Mouse (Mus musculus) limb, embryonic 13.5 days (tissue): ENCODE data around the gene Ntn1. TPM values are rescaled to one million over a fixed set of nuclear protein-coding genes. Genes with fewer than 3 reads are reported as not detected.
A peak's percentile ranks its signal among the peaks of the same experiment; 100 is the strongest.

ENCODE experiments used
- ATAC-seq: fragments of 200-750 bp; cut with Nextera tagmentation; 2 replicates; pipeline ENCODE4 v1.8.0; 2017; ENCODE audit warnings: low read depth, moderate number of reproducible peaks, moderate TSS enrichment; ENCODE audit not compliant: low FRiP score
- H3K27ac ChIP-seq: fragments of 300-500 bp; sonication (generic); 2 replicates; pipeline ENCODE4 v1.5.1; 2015; ENCODE audit warnings: inconsistent platforms, mild to moderate bottlenecking, moderate library complexity
- H3K27me3 ChIP-seq: fragments of 300-500 bp; sonication (generic); 2 replicates; pipeline ENCODE4 v1.6.1; 2015; ENCODE audit warnings: mild to moderate bottlenecking, inconsistent platforms
- H3K36me3 ChIP-seq: fragments of 300-500 bp; sonication (generic); 2 replicates; pipeline ENCODE4 v1.6.1; 2015; ENCODE audit warnings: inconsistent platforms, mild to moderate bottlenecking, moderate library complexity
- H3K4me1 ChIP-seq: fragments of 300-500 bp; sonication (generic); 2 replicates; pipeline ENCODE4 v1.6.1; 2015; ENCODE audit warnings: inconsistent platforms
- H3K4me2 ChIP-seq: fragments of 300-500 bp; sonication (generic); replicated peaks from 2 replicates; pipeline ENCODE4 v1.6.1; 2015; ENCODE audit warnings: inconsistent platforms, mild to moderate bottlenecking, moderate library complexity
- H3K4me3 ChIP-seq: fragments of 300-500 bp; sonication (generic); 2 replicates; pipeline ENCODE4 v1.5.1; 2015; ENCODE audit warnings: moderate library complexity, mild to moderate bottlenecking, inconsistent platforms
- H3K9ac ChIP-seq: fragments of 300-500 bp; sonication (generic); 2 replicates; pipeline ENCODE4 v1.6.1; 2015; ENCODE audit warnings: mild to moderate bottlenecking, inconsistent platforms
- H3K9me3 ChIP-seq: fragments of 300-500 bp; sonication (generic); 2 replicates; pipeline ENCODE4 v1.6.1; 2016; ENCODE audit warnings: inconsistent platforms
- WGBS: fragments of 180-500 bp; shearing (Covaris S2); methylation state at CpG from one replicate; pipeline ENCODE4 v1.1.7; 2015; 5-methylcytosine and 5-hydroxymethylcytosine counted together
- polyA plus RNA-seq: library from polyadenylated mRNA; unstranded; fragments of >200 nt; fragmentation: Nextera tagmentation; extraction: Ambion mirVana; gene quantifications from 2 replicates; pipeline ENCODE4 v1.2.1, GENCODE M21; 2015

Gene Ntn1
- polyA plus RNA-seq, 1 experiment from 2014 or later = 7.0 TPM

DNA sequence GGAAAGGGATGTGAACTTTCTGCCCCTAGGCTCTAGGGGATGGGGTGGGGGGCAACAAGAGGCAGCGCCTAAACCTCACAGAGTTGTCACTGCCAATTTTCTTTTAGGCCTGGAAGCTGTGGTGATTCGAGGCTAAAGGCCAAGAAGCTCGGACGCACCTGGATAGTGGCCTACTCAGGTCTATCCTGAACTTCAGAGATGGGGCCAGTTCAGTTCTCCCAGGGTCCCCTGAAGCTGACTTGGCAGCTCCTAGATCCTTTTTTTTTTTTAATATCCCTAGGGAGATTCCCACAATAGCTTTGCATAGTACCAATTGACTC lies 13.2 kb downstream of the Ntn1 start:
- peaks cover 39% of the 10 kb centered on the region for H3K4me1 ChIP-seq
- H3K36me3 ChIP-seq = no peaks in the 10 kb centered on the region
- WGBS = 29% methylated on average over 4 of the region's 4 CpGs
- no peak overlapping the region for H3K27ac ChIP-seq
- H3K9ac ChIP-seq = peak overlapping the region; percentile 75
- peaks cover 91% of the 10 kb centered on the region for H3K27me3 ChIP-seq
- H3K9me3 ChIP-seq = peaks cover 4% of the 10 kb centered on the region; the same call in 1 of the 2 replicates
- H3K4me3 ChIP-seq = peak overlapping the region; percentile 64
- no peak for ATAC-seq
- peak overlapping the region; percentile 96 for H3K4me2 ChIP-seq

DNA sequence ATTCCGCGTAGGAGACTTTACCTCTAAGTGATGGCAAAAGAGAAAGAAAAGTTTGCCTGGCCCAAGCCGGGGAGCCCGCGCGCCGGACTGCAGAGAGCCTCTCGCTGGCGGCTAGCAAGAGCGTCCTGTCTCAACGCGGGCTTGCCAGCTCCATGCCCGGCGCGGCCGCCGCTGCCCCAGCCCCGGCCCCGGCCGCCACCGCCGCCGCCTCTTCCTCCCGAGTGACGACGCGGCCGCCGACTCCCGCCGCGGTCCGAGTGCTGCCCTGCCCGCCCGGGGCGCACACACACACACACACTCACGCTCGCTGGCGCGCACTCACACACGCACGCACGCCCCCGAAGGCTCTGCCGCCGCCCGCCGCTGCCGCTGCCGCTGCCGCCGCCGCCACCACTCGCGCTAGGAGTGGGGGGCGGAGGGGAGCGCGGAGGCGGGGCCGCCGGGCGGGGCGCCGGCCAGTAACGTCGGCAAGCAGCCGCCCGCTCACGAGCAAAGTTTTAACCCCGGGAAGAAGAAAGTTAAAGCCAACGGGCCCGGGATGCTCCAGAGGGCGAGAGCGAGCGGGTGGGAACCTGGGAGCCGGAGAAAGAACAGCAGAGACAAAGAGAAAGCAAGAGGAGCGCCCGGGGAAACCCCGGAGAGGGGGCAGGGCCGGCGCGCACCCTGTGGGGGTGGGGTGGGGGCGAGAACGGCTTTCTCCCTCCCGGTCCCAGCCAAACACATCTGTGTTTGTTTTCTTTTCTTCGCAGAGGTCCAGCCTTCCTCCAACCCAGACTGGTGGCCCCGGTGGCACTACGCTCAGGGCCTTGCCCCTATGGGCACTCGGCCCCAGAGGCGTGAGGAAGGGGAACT lies 13.8 kb downstream of the Ntn1 start:
- H3K4me1 ChIP-seq = peaks cover 39% of the 10 kb centered on the region
- ATAC-seq = peak; percentile 35; the same call in 1 of the 2 replicates
- H3K36me3 ChIP-seq = no peaks in the 10 kb centered on the region
- peak overlapping the region; percentile 75 for H3K9ac ChIP-seq
- H3K27me3 ChIP-seq = peaks cover 91% of the 10 kb centered on the region
- peak overlapping the region; percentile 64 for H3K4me3 ChIP-seq
- H3K27ac ChIP-seq = peak overlapping the region; percentile 28; the same call in 1 of the 2 replicates
- peak overlapping the region; percentile 96 for H3K4me2 ChIP-seq
- WGBS = 1% methylated on average over 74 of the region's 90 CpGs
- no peaks in the 10 kb centered on the region for H3K9me3 ChIP-seq

DNA sequence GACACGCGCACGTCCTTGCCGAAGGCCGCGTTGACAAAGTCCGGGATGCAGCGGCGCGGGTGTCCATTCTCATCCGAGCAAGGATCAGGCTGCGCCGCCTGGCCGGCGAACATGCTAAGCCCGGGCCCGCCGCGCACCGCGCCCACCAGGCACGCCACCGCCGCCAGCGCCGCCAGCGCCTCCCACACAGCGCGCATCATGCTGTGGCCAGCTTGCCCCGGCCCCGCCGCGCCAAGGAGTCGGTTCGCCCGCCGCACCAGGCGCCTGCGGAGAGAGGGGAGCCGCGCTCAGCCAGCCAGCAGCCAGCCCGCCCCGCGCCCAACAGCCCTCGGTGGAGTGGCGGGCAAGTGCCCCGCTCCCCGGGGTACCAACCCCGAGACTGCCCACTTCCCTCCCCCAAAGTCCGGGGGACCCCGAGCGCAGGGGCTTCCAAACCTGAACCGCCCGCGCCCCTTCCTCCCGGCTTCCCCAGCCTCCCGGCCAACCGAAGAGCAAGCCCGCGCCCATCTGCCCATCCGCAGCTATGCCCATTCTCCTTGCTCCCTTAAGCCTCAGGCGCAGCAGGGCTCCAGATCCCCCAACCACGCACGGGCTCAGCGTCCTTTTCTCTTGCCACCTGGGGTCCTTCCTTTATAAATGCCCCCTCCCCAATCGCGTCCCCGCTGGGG lies 14.6 kb downstream of the Ntn1 start:
- Histone ChIP-seq H3K9ac (peak overlapping the region; percentile 75), H3K4me2 (peak overlapping the region; percentile 96), H3K4me1 (peaks cover 38% of the 10 kb centered on the region), H3K27ac (peak overlapping the region; percentile 28; the same call in 1 of the 2 replicates), H3K36me3 (no peaks in the 10 kb centered on the region), H3K4me3 (peak overlapping the region; percentile 64), H3K27me3 (peaks cover 91% of the 10 kb centered on the region), H3K9me3 (no peaks in the 10 kb centered on the region)
- peak; percentile 13; the same call in 1 of the 2 replicates for ATAC-seq
- WGBS = under 1% methylated on average over 63 of the region's 68 CpGs

DNA sequence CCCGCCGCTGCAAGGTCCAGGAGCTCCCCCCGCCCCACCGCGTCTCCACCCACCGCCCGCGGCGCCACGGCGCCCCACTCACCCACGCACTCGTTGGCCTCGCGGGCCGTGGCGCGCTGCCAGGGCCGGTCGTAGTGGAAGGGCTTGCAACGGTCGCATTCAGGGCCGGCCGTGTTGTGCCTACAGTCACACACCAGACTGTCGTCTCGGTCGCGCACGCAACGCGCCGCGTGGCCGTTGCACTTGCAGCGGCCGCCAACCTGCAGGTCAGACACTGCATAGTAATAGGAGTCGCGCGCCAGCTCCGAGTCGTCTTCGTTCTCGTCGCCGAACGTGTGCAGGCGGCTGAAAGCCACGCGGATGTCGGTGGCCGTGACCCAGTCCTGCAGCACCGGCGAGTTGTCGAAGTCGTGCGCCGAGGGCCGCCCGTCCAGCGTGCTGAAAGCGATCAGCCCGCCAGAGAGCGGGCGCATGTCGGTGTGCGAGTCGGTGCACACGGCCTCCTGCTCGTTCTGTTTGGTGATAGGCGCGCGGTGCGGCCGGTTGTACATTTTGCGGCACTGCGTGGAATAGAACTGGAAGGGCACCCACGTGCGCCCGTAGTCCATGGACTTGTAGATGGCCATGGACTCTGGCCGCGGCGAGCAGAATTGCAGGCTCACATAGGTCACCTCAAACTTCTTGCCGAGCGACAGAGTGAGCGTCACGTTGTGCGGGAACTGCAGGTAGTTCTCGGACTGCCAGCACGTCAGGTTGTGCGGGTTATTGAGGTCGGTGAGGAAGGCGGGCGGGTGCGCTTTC lies 15.4 kb downstream of the Ntn1 start:
- ATAC-seq = no peak; the same call in 1 of the 2 replicates
- Histone ChIP-seq H3K4me3 (peak overlapping the region; percentile 64), H3K4me2 (peak overlapping the region; percentile 96), H3K27ac (no peak overlapping the region), H3K27me3 (peaks cover 87% of the 10 kb centered on the region), H3K36me3 (no peaks in the 10 kb centered on the region), H3K9ac (peak overlapping the region; percentile 75), H3K4me1 (peaks cover 31% of the 10 kb centered on the region), H3K9me3 (no peaks in the 10 kb centered on the region)
- WGBS = under 1% methylated on average over 94 of the region's 94 CpGs

DNA sequence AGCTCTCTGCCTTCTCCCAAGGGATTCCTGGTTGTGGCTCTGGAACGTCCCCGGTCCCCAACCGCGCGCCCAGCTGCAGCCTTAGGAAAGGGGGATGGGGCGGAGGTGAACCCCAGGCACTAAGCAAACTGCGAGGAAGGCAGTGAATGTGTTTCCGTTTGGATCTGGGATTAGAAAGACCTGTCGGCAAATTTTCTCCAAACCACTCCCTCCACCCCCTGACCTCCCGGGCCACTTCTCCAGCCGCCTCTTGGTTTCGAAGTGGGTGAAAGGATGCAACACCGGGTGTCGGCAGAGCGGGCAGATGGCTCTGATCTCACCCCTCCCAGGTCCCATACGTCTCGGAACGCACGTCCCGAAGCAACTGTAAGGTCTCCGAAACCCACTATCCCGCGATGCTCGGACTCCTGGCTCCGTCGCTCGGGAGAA lies 16.0 kb downstream of the Ntn1 start:
- no peak for ATAC-seq
- peak overlapping the region; percentile 64 for H3K4me3 ChIP-seq
- H3K9me3 ChIP-seq = no peaks in the 10 kb centered on the region
- peaks cover 30% of the 10 kb centered on the region for H3K4me1 ChIP-seq
- peaks cover 82% of the 10 kb centered on the region for H3K27me3 ChIP-seq
- peak overlapping the region; percentile 96 for H3K4me2 ChIP-seq
- peak overlapping the region; percentile 75 for H3K9ac ChIP-seq
- no peak overlapping the region for H3K27ac ChIP-seq
- 0% methylated on average over 27 of the region's 27 CpGs for WGBS
- no peaks in the 10 kb centered on the region for H3K36me3 ChIP-seq

DNA sequence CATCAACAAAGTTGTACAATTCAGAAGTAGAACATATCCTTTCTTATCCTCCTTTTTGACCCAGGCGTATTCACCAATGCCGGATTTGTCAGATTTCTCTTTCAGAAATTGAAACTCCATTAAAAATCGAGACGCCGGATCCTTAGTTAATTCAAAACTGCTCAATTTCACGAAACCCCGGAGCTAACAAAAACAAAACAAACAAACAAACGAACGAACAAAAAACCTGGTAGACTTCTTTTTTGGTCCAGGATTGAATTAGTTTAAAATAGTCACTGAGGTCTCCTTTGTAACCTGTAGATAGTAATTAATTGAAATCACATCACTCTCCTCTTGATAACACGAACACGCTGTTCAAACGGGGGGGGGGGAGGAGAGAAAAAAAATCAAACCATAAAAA lies 16.5 kb downstream of the Ntn1 start:
- Histone ChIP-seq H3K4me3 (peak overlapping the region; percentile 64), H3K4me1 (peaks cover 33% of the 10 kb centered on the region), H3K27me3 (peaks cover 81% of the 10 kb centered on the region), H3K36me3 (no peaks in the 10 kb centered on the region), H3K9me3 (no peaks in the 10 kb centered on the region), H3K27ac (no peak overlapping the region), H3K4me2 (peak overlapping the region; percentile 96), H3K9ac (no peak overlapping the region)
- WGBS = 6% methylated on average over 12 of the region's 12 CpGs
- no peak for ATAC-seq

DNA sequence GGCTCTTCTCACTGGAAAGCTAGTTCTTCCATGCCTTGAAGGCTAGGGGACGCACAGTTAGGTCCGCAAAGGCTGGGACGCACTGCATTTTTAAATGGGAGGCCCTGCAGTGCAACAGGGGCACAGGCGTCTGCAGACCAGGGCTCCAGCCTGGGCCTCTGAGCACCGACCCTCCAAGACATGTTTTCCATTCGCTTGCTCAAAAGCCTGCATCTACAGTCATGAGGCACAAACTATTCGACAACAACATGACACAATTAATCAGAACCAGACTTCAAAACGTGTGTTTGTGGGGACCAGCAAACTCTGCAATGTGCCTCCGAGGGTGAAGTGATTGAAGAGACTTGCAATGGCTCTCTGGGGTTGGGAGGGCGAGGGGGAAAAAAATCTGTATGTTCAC lies 17.1 kb downstream of the Ntn1 start:
- Histone ChIP-seq H3K4me1 (peaks cover 39% of the 10 kb centered on the region), H3K27me3 (peaks cover 76% of the 10 kb centered on the region), H3K27ac (no peak overlapping the region), H3K9me3 (no peaks in the 10 kb centered on the region), H3K4me2 (peak overlapping the region; percentile 38), H3K4me3 (no peak overlapping the region; the same call in 1 of the 2 replicates), H3K9ac (no peak overlapping the region), H3K36me3 (no peaks in the 10 kb centered on the region)
- 12% methylated on average over 10 of the region's 10 CpGs for WGBS
- no peak for ATAC-seq

DNA sequence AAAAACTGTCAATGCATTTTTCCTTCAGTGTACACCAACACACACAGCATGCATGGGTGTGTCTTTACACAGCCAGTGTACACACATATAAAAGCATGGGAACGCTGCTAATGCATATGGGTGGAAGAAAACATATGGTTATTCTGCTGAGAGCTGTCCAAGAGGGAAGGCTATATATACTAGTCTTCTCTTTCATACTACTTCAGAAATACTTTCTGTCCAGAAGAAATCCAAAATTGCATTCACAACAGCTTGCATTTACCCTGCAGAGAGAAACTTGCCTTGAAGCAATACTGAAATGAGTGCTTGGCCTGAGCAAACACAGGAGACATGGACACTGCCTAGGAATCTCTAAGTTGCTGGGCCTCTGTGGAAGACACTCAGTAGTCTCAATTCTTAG lies 18.8 kb downstream of the Ntn1 start:
- ATAC-seq = no peak
- Histone ChIP-seq H3K9ac (no peak overlapping the region), H3K36me3 (no peaks in the 10 kb centered on the region), H3K4me3 (no peak overlapping the region), H3K27me3 (peaks cover 71% of the 10 kb centered on the region), H3K4me1 (peaks cover 36% of the 10 kb centered on the region), H3K4me2 (no peak overlapping the region), H3K9me3 (no peaks in the 10 kb centered on the region), H3K27ac (no peak overlapping the region)
- 67% methylated on average over 1 of the region's 1 CpGs for WGBS

DNA sequence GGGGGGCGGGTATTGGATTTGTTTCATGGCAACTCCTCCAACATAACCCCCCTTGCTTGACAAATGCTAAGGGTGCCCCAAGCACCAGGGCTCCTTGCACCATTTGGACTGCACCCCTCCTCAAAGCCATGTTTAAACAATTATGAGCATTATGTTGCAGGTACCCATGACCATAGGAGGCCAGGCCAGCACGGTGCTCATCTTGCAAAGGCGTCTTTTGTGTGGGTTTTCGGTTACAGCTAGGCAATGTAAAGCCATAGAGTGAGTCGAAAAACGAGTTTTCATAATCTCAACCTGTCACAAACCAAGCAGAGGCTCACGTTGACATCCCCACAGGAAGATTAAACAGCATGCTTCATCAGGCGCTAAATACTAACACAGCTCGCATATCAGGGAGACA lies 19.3 kb downstream of the Ntn1 start:
- 70% methylated on average over 9 of the region's 9 CpGs for WGBS
- ATAC-seq = no peak
- peaks cover 36% of the 10 kb centered on the region for H3K4me1 ChIP-seq

DNA sequence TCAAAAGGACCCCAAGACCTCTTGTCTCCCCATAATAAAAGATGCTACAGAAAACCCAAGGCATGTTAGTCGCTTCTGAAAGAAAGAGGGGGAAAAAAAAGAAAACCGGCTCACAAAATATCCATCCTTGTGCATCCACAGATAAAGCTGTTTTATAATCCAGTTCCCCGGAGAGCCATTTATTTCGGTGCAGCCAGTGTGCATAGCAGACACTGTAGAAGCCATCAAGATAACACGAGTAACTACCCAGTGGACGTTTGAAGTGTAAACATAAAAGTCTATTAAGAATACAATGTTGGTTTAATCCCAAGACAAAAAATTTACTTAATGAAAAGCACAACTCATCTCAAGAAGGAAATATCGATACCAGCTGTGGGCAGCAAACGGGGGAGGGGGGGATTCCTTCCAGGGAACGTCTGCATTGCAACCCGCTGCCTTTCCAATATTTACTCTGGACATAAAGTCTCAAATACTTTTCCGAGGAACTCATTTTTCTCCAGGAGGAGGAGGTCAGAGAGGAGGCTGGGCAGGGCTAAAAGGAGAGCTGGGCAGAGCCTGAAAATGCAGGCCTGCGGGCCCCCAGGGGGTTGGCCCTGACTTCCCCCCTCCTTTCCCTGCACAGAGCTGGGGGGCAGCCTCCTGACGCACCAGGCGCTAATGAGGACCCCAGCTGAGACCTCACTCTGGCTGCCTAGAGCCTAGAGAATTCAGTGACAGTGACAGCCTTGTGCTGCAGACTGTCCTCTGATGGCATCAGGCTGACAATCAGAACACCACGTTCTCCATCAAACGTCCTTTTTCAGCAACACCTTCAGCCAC lies 21.5 kb downstream of the Ntn1 start:
- Histone ChIP-seq H3K9me3 (no peaks in the 10 kb centered on the region), H3K27ac (no peak overlapping the region), H3K9ac (0 out of 2 replicates have a peak overlapping the region, but pooled peaks have one; percentile 43), H3K27me3 (peaks cover 47% of the 10 kb centered on the region), H3K4me2 (peak overlapping the region; percentile 28; the same call in 1 of the 2 replicates), H3K4me1 (peaks cover 21% of the 10 kb centered on the region), H3K36me3 (no peaks in the 10 kb centered on the region), H3K4me3 (no peak overlapping the region)
- no peak for ATAC-seq
- WGBS = 12% methylated on average over 16 of the region's 16 CpGs

More for the DNA sequence above, 19.3 kb downstream of the Ntn1 start:
- no peak overlapping the region for H3K4me2 ChIP-seq
- no peak overlapping the region for H3K27ac ChIP-seq
- H3K9ac ChIP-seq = no peak overlapping the region
- peaks cover 68% of the 10 kb centered on the region for H3K27me3 ChIP-seq
- no peaks in the 10 kb centered on the region for H3K9me3 ChIP-seq
- H3K36me3 ChIP-seq = no peaks in the 10 kb centered on the region
- H3K4me3 ChIP-seq = no peak overlapping the region

DNA sequence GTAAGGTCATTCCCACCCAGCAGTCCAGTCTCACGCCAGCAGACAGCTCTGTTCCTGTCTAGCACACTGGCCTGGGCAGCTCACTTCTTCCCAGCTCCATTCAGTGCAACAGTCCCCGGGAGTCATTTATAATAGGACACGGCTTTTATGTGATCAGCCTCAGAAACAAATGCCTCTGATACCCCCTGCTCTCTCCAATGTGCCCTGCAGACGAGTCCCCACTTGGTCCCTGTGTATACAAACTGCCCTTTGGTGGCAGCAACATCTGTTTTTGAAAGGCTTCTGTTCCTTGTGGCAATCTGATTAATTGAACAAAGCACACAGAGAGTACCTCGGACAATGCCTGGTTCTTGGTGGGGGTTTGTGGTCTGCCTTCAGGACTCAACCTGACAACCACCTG lies 22.2 kb downstream of the Ntn1 start:
- Histone ChIP-seq H3K36me3 (no peaks in the 10 kb centered on the region), H3K27ac (no peak overlapping the region), H3K9me3 (no peaks in the 10 kb centered on the region), H3K4me2 (no peak overlapping the region), H3K4me3 (no peak overlapping the region), H3K9ac (no peak overlapping the region), H3K4me1 (peaks cover 25% of the 10 kb centered on the region), H3K27me3 (peaks cover 47% of the 10 kb centered on the region)
- WGBS = 23% methylated on average over 5 of the region's 5 CpGs
- ATAC-seq = no peak
